Mouse (Mus musculus) thymus, adult 2 months (tissue): ENCODE results near the gene Wnt5b. TPM values are rescaled to one million over a fixed set of nuclear protein-coding genes. Genes with fewer than 3 reads are reported as not detected.

Experiments used
- DNase-seq: peaks from one replicate; pipeline ENCODE4 v3.0.0; 2021
- H3K27ac ChIP-seq: fragments of 200-500 bp; 2 replicates; pipeline ENCODE4 v1.5.1; 2012; ENCODE audit warnings: low read length, control low read depth; ENCODE audit not compliant: control insufficient read depth, insufficient read depth
- H3K27me3 ChIP-seq: fragments of 200-500 bp; 2 replicates; pipeline ENCODE4 v1.6.1; 2012; ENCODE audit warnings: mild to moderate bottlenecking, low read length, moderate library complexity, mixed read lengths; ENCODE audit not compliant: control insufficient read depth, insufficient read depth
- H3K36me3 ChIP-seq: fragments of 200-500 bp; 2 replicates; pipeline ENCODE4 v1.6.1; 2012; ENCODE audit warnings: mild to moderate bottlenecking, low read length, moderate library complexity; ENCODE audit not compliant: control insufficient read depth, insufficient read depth
- H3K4me1 ChIP-seq: fragments of 200-500 bp; replicated peaks from 2 replicates; pipeline ENCODE4 v1.6.1; 2012; ENCODE audit warnings: low read length; ENCODE audit not compliant: control insufficient read depth, insufficient read depth
- H3K4me3 ChIP-seq: fragments of 200-500 bp; 2 replicates; pipeline ENCODE4 v1.5.1; 2012; ENCODE audit warnings: mild to moderate bottlenecking, low read length, control low read depth, moderate library complexity; ENCODE audit not compliant: control insufficient read depth, insufficient read depth
- CTCF ChIP-seq: fragments of 200-500 bp; IDR thresholded peaks from 2 replicates; pipeline ENCODE4 v1.5.1; 2012; ENCODE audit warnings: mild to moderate bottlenecking, control low read depth, low read length, moderate library complexity, borderline replicate concordance; ENCODE audit not compliant: control insufficient read depth, poor library complexity, insufficient read depth; ENCODE audit errors: extremely low read depth
- POLR2A ChIP-seq: fragments of 200-500 bp; IDR thresholded peaks from 2 replicates; pipeline ENCODE4 v1.6.1; 2012; ENCODE audit warnings: mild to moderate bottlenecking, low read length, control low read depth, moderate library complexity; ENCODE audit not compliant: control insufficient read depth, poor library complexity, insufficient read depth; ENCODE audit errors: extremely low read depth
- WGBS: fragments of 180-500 bp; shearing (Covaris S2); methylation state at CpG from one replicate; pipeline ENCODE4 v1.1.7; 2018; 5-methylcytosine and 5-hydroxymethylcytosine counted together
- polyA plus RNA-seq: library from polyadenylated mRNA; depleted of rRNA; stranded (reverse); fragments of >200 nt; gene quantifications from 2 replicates; pipeline ENCODE4 v1.2.3, GENCODE M21; 2012

Wnt5b gene
- polyA plus RNA-seq, 1 experiment: 6.5 TPM

GRCm38 (mm10) chr6:119451981-119452499, 92.1 kb downstream of the Wnt5b start:
- no peaks in the 10 kb centered on the region; the same call in 1 of the 2 replicates for H3K27me3 ChIP-seq
- no peak for DNase-seq
- H3K36me3 ChIP-seq: no peaks in the 10 kb centered on the region
- peaks cover 18% of the 10 kb centered on the region for H3K4me1 ChIP-seq
- no peak overlapping the region for H3K27ac ChIP-seq
- WGBS: 20% methylated on average over 15 of the region's 15 CpGs
- H3K4me3 ChIP-seq: no peak overlapping the region
- TF ChIP-seq POLR2A (no peak), CTCF (no peak)

DNA sequence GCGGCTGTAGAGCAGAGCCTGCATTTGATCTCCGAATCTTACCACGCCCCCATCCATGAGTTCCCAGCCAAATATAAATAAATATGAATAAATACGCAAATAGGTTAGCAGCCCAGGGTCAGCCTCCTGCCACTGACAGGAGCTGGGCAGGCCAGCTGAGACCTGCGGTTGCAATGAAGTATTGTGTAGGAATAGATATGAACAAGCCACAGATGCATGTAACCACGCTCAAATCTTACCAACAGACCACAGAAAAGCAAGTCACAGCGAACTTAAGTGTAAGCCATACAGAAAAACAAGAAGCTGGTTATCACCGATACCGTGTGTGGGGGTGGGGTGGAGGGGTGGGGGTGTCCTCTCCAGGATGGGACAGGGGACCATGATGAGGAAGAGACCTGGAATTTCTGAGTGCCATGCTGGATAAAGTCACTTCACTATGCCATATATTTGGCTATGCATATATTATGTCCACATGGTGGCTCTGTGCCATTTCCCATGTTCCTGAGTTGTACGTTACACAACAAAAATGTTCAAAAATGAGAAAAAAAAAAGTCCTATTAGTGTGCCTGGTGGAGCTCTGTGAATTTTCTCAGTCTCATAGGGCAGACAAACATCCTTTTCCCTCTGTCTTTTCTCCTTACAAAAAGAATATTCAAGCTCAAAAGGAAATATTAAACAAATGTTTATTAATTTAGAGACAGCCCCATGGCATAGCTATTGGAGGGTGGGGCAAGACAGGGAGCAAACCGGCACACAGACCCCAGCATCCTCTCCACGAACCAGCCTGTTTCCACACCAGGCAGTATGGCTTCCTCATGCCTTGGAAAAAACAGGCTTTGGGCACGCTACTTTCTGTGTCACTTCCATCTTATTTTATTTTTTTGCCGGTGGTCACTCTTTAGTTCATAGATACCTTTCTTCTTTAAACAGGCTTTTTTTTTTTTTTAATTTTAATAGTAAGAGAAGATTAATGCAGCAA, 92.9 kb downstream of the Wnt5b start:
- no peak overlapping the region for H3K4me3 ChIP-seq
- peaks cover 18% of the 10 kb centered on the region for H3K4me1 ChIP-seq
- no peaks in the 10 kb centered on the region; the same call in 1 of the 2 replicates for H3K27me3 ChIP-seq
- no peak overlapping the region for H3K27ac ChIP-seq
- H3K36me3 ChIP-seq: no peaks in the 10 kb centered on the region
- DNase-seq: no peak
- TF ChIP-seq POLR2A (no peak), CTCF (no peak)
- 6% methylated on average over 14 of the region's 14 CpGs for WGBS

DNA sequence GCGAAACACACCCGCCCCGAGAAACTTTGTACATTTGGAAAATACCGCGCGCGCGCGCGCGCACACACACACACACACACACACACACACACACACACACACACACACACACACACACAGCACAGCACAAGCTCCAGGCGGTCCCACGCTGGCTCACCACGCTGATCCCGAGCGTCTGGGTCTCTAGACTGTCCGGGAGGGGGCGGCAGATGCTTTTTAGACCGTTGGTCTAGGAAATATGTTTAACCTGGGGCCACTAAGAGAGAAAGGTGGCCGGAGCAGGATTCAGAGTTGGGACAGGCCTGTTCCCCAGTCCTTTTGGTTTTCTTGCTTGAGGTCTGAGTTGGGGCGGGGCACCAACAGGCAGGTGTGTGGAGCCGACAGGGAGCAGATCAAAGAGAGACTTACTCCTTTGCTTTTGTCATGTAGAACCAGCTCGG, 95.1 kb downstream of the Wnt5b start:
- Histone ChIP-seq H3K36me3 (no peaks in the 10 kb centered on the region), H3K27me3 (no peaks in the 10 kb centered on the region; the same call in 1 of the 2 replicates), H3K4me1 (peaks cover 18% of the 10 kb centered on the region), H3K27ac (no peak overlapping the region), H3K4me3 (peak overlapping the region; percentile 56)
- TF ChIP-seq POLR2A (no peak), CTCF (peak; percentile 69; the same call in 1 of the 2 replicates)
- 6% methylated on average over 23 of the region's 23 CpGs for WGBS
- DNase-seq: peak; percentile 50

- no peaks in the 10 kb centered on the region; the same call in 1 of the 2 replicates for H3K27me3 ChIP-seq
- no peak for DNase-seq
- H3K36me3 ChIP-seq: no peaks in the 10 kb centered on the region
- TF ChIP-seq POLR2A (no peak), CTCF (no peak)
- 31% methylated on average over 18 of the region's 18 CpGs for WGBS
- H3K27ac ChIP-seq: no peak overlapping the region
- H3K4me1 ChIP-seq: peaks cover 20% of the 10 kb centered on the region
- peak overlapping the region; percentile 56 for H3K4me3 ChIP-seq
Measured at GRCm38 (mm10) chr6:119448321-119449059, 95.7 kb downstream of the Wnt5b start.

GRCm38 (mm10) chr6:119445671-119446607, 98.2 kb downstream of the Wnt5b start:
- no peak overlapping the region for H3K4me3 ChIP-seq
- no peak overlapping the region for H3K27ac ChIP-seq
- 81% methylated on average over 11 of the region's 11 CpGs for WGBS
- no peaks in the 10 kb centered on the region for H3K36me3 ChIP-seq
- DNase-seq: no peak
- TF ChIP-seq POLR2A: no peak
- no peak for TF ChIP-seq CTCF
- no peaks in the 10 kb centered on the region for H3K27me3 ChIP-seq
- peaks cover 17% of the 10 kb centered on the region for H3K4me1 ChIP-seq
